8 mouse cellular contexts compared by ENCODE assay signal in genomic region chr4:133241910-133242309, GRCm38 (mm10). TPM values are rescaled to one million over a fixed set of nuclear protein-coding genes. Genes with fewer than 3 reads are reported as not detected.
DNase-seq lines count a peak whose midpoint lies in the region; ATAC-seq and TF ChIP-seq lines count a peak whose summit lies in the region.

No protein-coding gene starts in this region.

- DNase-seq in testis, postnatal 10 days (ENCODE audit: low spot score) = no peak
- no peak for DNase-seq in liver, embryonic 14.5 days (ENCODE audit: low read depth in 3 of 3, low spot score in 3 of 3)
- no peak for DNase-seq in thymus, postnatal 14 days

- H3K4me1 ChIP-seq in erythroblast, embryonic 14.5 days (ENCODE audit: control insufficient read depth) = peaks cover 76% of the 10 kb centered on the region
- H3K4me1 ChIP-seq in testis, adult 2 months (ENCODE audit: control insufficient read depth, insufficient read depth, low read length) = peaks cover 11% of the 10 kb centered on the region
- H3K4me1 ChIP-seq in liver, embryonic 14.5 days (replicated peaks; ENCODE audit: control insufficient read depth in 2 of 2, insufficient read depth in 2 of 2, low read length in 1 of 2) = peaks cover 26 to 30% of the 10 kb centered on the region in 2 experiments

- peak overlapping the region; percentile 100 for H3K4me2 ChIP-seq in liver, embryonic 14.5 days (ENCODE audit: low read depth)

- TF ChIP-seq EP300 in liver, embryonic 14.5 days (IDR thresholded peaks at IDR 0.05; ENCODE audit: low read depth) = no peak

- no peaks in the 10 kb centered on the region for H3K36me3 ChIP-seq in erythroblast, embryonic 14.5 days (ENCODE audit: control insufficient read depth)
- no peaks in the 10 kb centered on the region for H3K36me3 ChIP-seq in testis, adult 2 months (ENCODE audit: control insufficient read depth, insufficient read depth, low read length)
- H3K36me3 ChIP-seq in liver, embryonic 14.5 days (replicated peaks; ENCODE audit: control insufficient read depth, insufficient read depth, low read depth) = no peaks in the 10 kb centered on the region

- H3K4me3 ChIP-seq in erythroblast, embryonic 14.5 days (replicated peaks) = peak overlapping the region; percentile 78
- H3K4me3 ChIP-seq in testis, adult 2 months (ENCODE audit: control insufficient read depth, low read depth, low read length) = peak overlapping the region; percentile 91
- H3K4me3 ChIP-seq in liver, embryonic 14.5 days (ENCODE audit: insufficient read depth in 1 of 2, low read depth in 2 of 2, low read length in 2 of 2) = peak overlapping the region; percentile 41 to 74; a peak in 3 of 4 replicates

- TF ChIP-seq POLR2A in testis, adult 2 months (IDR thresholded peaks at IDR 0.05; ENCODE audit: control insufficient read depth, low read depth, low read length) = no peak

- no peak overlapping the region for H3K27ac ChIP-seq in testis, adult 2 months (ENCODE audit: control insufficient read depth, insufficient read depth, low read depth, low read length)
- H3K27ac ChIP-seq in liver, embryonic 14.5 days = no peak overlapping the region

- WGBS in liver, embryonic 14.5 days (ENCODE audit: insufficient replicate concordance) = 16% methylated on average over 11 of the region's 11 CpGs

- ATAC-seq in erythroblast, adult 5-6 weeks (replicated peaks; ENCODE audit: low FRiP score, poor library complexity, severe bottlenecking) = no peak
- ATAC-seq in liver, embryonic 14.5 days (ENCODE audit: insufficient read depth) = no peak
- no peak for ATAC-seq in erythroid progenitor cell, adult 5-6 weeks (replicated peaks; ENCODE audit: low FRiP score, poor library complexity, severe bottlenecking)
- ATAC-seq in inflammation-experienced regulatory T-cells, adult 6 months = no peak

- peak overlapping the region; percentile 36; the same call in 1 of the 2 replicates for H3K9ac ChIP-seq in liver, embryonic 14.5 days (replicated peaks)

- no peak for TF ChIP-seq CTCF in testis, adult 2 months (IDR thresholded peaks at IDR 0.05; ENCODE audit: control insufficient read depth, insufficient read depth, insufficient replicate concordance, low read depth, low read length)
- no peak for TF ChIP-seq CTCF in liver, embryonic 14.5 days (IDR thresholded peaks at IDR 0.05; ENCODE audit: low read depth)

- peaks cover 11% of the 10 kb centered on the region for H3K27me3 ChIP-seq in erythroblast, embryonic 14.5 days (ENCODE audit: control insufficient read depth)
- H3K27me3 ChIP-seq in testis, adult 2 months (ENCODE audit: control insufficient read depth, insufficient read depth, low read length) = no peaks in the 10 kb centered on the region
- peaks cover 6% of the 10 kb centered on the region for H3K27me3 ChIP-seq in liver, embryonic 14.5 days (ENCODE audit: control insufficient read depth, insufficient read depth, low read length)

- no peaks in the 10 kb centered on the region for H3K9me3 ChIP-seq in erythroblast, embryonic 14.5 days (ENCODE audit: control insufficient read depth, low read length)
- no peaks in the 10 kb centered on the region for H3K9me3 ChIP-seq in liver, embryonic 14.5 days (ENCODE audit: control insufficient read depth, low read length)

RNA-seq across cellular contexts. Expression of gene Map3k6, which starts 1.3 kb away (rescaled TPM):
- polyA plus RNA-seq in erythroblast, embryonic 14.5 days (2012) = 0.64 and 1.2 TPM in 2 replicates
- 0.96 and 4.6 TPM in 2 replicates for total RNA-seq in erythroblast, adult 5-6 weeks (2015; ENCODE audit: low replicate concordance)
- 0.42 TPM in 1 of 2 replicates, not detected in the other for total RNA-seq in erythroblast, adult 5-6 weeks (2017; ENCODE audit: low replicate concordance)
- polyA plus RNA-seq in testis, adult 2 months (2012; rRNA removed) = 4.7 and 8.5 TPM in 2 replicates
- polyA plus RNA-seq in liver, embryonic 14.5 days (2012; rRNA removed) = 2.0 and 2.4 TPM in 2 replicates
- 1.2 and 1.5 TPM in 2 replicates for polyA plus RNA-seq in liver, embryonic 14.5 days (2014; fragmentation: Nextera tagmentation; extraction: Ambion mirVana)
- total RNA-seq in erythroid progenitor cell, adult 5-6 weeks (2015; ENCODE audit: low replicate concordance) = 4.2 TPM in 1 of 2 replicates, not detected in the other
- total RNA-seq in erythroid progenitor cell, adult 5-6 weeks (2017; ENCODE audit: low replicate concordance) = 8.1 TPM in 1 of 2 replicates, not detected in the other
- under 1 TPM in 1 of 3 experiments, not detected in 2; 0.57 TPM for polyA plus RNA-seq in inflammation-experienced regulatory T-cells, adult 6 months (2017; shearing (Covaris generic))

RNA-seq across cellular contexts. Expression of gene Sytl1, which starts 21.0 kb away (rescaled TPM):
- polyA plus RNA-seq in erythroblast, embryonic 14.5 days (2012) = 0.07 and 0.20 TPM in 2 replicates
- 0.96 and 1.0 TPM in 2 replicates for total RNA-seq in erythroblast, adult 5-6 weeks (2015; ENCODE audit: low replicate concordance)
- 0.28 and 1.4 TPM in 2 replicates for total RNA-seq in erythroblast, adult 5-6 weeks (2017; ENCODE audit: low replicate concordance)
- polyA plus RNA-seq in testis, adult 2 months (2012; rRNA removed) = 0.33 and 0.97 TPM in 2 replicates
- polyA plus RNA-seq in liver, embryonic 14.5 days (2012; rRNA removed) = 0.52 and 0.56 TPM in 2 replicates
- polyA plus RNA-seq in liver, embryonic 14.5 days (2014; fragmentation: Nextera tagmentation; extraction: Ambion mirVana) = 0.48 and 0.80 TPM in 2 replicates
- total RNA-seq in erythroid progenitor cell, adult 5-6 weeks (2015; ENCODE audit: low replicate concordance) = 0.84 TPM in 1 of 2 replicates, not detected in the other
- 1.8 TPM in 1 of 2 replicates, not detected in the other for total RNA-seq in erythroid progenitor cell, adult 5-6 weeks (2017; ENCODE audit: low replicate concordance)
- polyA plus RNA-seq in inflammation-experienced regulatory T-cells, adult 6 months (2017; shearing (Covaris generic)) = 10 to 100 TPM; 18.3 to 62.3 (median 43.8) TPM

RNA-seq across cellular contexts. Expression of gene Gpr3, which starts 29.6 kb away (rescaled TPM):
- not detected in 2 replicates for polyA plus RNA-seq in erythroblast, embryonic 14.5 days (2012)
- not detected in 2 replicates for total RNA-seq in erythroblast, adult 5-6 weeks (2015; ENCODE audit: low replicate concordance)
- not detected in 2 replicates for total RNA-seq in erythroblast, adult 5-6 weeks (2017; ENCODE audit: low replicate concordance)
- 7.0 and 9.2 TPM in 2 replicates for polyA plus RNA-seq in testis, adult 2 months (2012; rRNA removed)
- 0.02 TPM in 1 of 2 replicates, not detected in the other for polyA plus RNA-seq in liver, embryonic 14.5 days (2012; rRNA removed)
- not detected in 2 replicates for polyA plus RNA-seq in liver, embryonic 14.5 days (2014; fragmentation: Nextera tagmentation; extraction: Ambion mirVana)
- not detected in 2 replicates for total RNA-seq in erythroid progenitor cell, adult 5-6 weeks (2015; ENCODE audit: low replicate concordance)
- not detected in 2 replicates for total RNA-seq in erythroid progenitor cell, adult 5-6 weeks (2017; ENCODE audit: low replicate concordance)
- not detected for polyA plus RNA-seq in inflammation-experienced regulatory T-cells, adult 6 months (2017; shearing (Covaris generic))

RNA-seq across cellular contexts. Expression of gene Cd164l2, which starts 30.0 kb away (rescaled TPM):
- not detected in 2 replicates for polyA plus RNA-seq in erythroblast, embryonic 14.5 days (2012)
- not detected in 2 replicates for total RNA-seq in erythroblast, adult 5-6 weeks (2015; ENCODE audit: low replicate concordance)
- total RNA-seq in erythroblast, adult 5-6 weeks (2017; ENCODE audit: low replicate concordance) = not detected in 2 replicates
- polyA plus RNA-seq in testis, adult 2 months (2012; rRNA removed) = 10.0 and 10.7 TPM in 2 replicates
- 0.05 and 0.06 TPM in 2 replicates for polyA plus RNA-seq in liver, embryonic 14.5 days (2012; rRNA removed)
- polyA plus RNA-seq in liver, embryonic 14.5 days (2014; fragmentation: Nextera tagmentation; extraction: Ambion mirVana) = not detected in 2 replicates
- not detected in 2 replicates for total RNA-seq in erythroid progenitor cell, adult 5-6 weeks (2015; ENCODE audit: low replicate concordance)
- total RNA-seq in erythroid progenitor cell, adult 5-6 weeks (2017; ENCODE audit: low replicate concordance) = not detected in 2 replicates
- not detected for polyA plus RNA-seq in inflammation-experienced regulatory T-cells, adult 6 months (2017; shearing (Covaris generic))

RNA-seq across cellular contexts. Expression of gene Tmem222, which starts 35.7 kb away (rescaled TPM):
- polyA plus RNA-seq in erythroblast, embryonic 14.5 days (2012) = 4.2 and 5.3 TPM in 2 replicates
- total RNA-seq in erythroblast, adult 5-6 weeks (2015; ENCODE audit: low replicate concordance) = 9.8 and 22.3 TPM in 2 replicates
- 1.5 and 6.7 TPM in 2 replicates for total RNA-seq in erythroblast, adult 5-6 weeks (2017; ENCODE audit: low replicate concordance)
- 48.5 and 50.1 TPM in 2 replicates for polyA plus RNA-seq in testis, adult 2 months (2012; rRNA removed)
- 31.6 and 35.3 TPM in 2 replicates for polyA plus RNA-seq in liver, embryonic 14.5 days (2012; rRNA removed)
- 36.4 and 38.7 TPM in 2 replicates for polyA plus RNA-seq in liver, embryonic 14.5 days (2014; fragmentation: Nextera tagmentation; extraction: Ambion mirVana)
- total RNA-seq in erythroid progenitor cell, adult 5-6 weeks (2015; ENCODE audit: low replicate concordance) = 5.0 and 10.1 TPM in 2 replicates
- 9.8 and 11.3 TPM in 2 replicates for total RNA-seq in erythroid progenitor cell, adult 5-6 weeks (2017; ENCODE audit: low replicate concordance)
- polyA plus RNA-seq in inflammation-experienced regulatory T-cells, adult 6 months (2017; shearing (Covaris generic)) = 10 to 100 TPM; 69.3 to 98.0 (median 86.0) TPM
